Mouse (Mus musculus): ENCODE measurements around the gene Plcxd1. TPM values are rescaled to one million over a fixed set of nuclear protein-coding genes. Genes with fewer than 3 reads are reported as not detected.
A peak's percentile ranks its signal among the peaks of the same experiment; 100 is the strongest.
"Not testable (repeated sequence)": the region's sequence is repeated elsewhere in the genome, so short reads cannot be mapped to it uniquely, and the experiment has no call there.

Gene Plcxd1
- polyA plus RNA-seq, 1 experiment from 2014 or later, result 0.89 TPM

DNA sequence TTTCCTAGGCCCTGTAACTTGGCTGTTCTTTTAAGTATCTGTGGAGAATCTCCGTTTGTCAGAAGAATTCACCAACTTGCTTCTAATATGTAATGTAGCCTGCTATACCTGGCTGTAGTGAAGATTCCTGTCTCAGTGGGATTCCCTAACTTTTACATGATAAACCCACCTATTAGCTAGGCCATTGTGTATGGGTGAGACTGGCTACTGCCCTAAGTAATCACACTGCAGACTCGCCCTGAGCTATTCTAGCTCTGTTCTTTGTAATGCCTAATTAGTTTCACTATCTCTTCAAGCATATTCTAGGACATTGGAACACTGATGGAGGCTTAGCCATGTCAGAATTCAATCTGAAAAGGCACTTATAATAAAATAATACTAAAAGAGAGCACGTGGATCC lies 22.6 kb downstream of the Plcxd1 start:
- H3K9ac ChIP-seq; H3K9me3 ChIP-seq; H3K4me2 ChIP-seq (replicated peaks); H3K27me3 ChIP-seq (replicated peaks); ATAC-seq; H3K36me3 ChIP-seq; H3K4me3 ChIP-seq (replicated peaks); H3K4me1 ChIP-seq (replicated peaks); H3K27ac ChIP-seq: not testable (repeated sequence)
- 83% methylated on average over 3 of the region's 3 CpGs for WGBS

- H3K9ac ChIP-seq, result peak within 1 kb of the TSS; percentile 75
- no peaks in the 10 kb centered on the region for H3K9me3 ChIP-seq
- H3K4me3 ChIP-seq (replicated peaks), result peak within 1 kb of the TSS; percentile 87
- no peaks in the 10 kb centered on the region for H3K27me3 ChIP-seq (replicated peaks)
- no peaks in the 10 kb centered on the region for H3K4me1 ChIP-seq (replicated peaks)
- peak within 1 kb of the TSS; percentile 76 for H3K4me2 ChIP-seq (replicated peaks)
- H3K27ac ChIP-seq, result peak within 1 kb of the TSS; percentile 70
- 4% methylated on average over 46 of the region's 46 CpGs for WGBS
- no peaks in the 10 kb centered on the region for H3K36me3 ChIP-seq
- peak; percentile 100 for ATAC-seq
These were observed 35.7 kb downstream of the Plcxd1 start, which contains the start of gene Chfr for GRCm38 (mm10) chr5:110135293-110136086. TSS of gene Chfr (plus strand) at chr5:110135842.

- H3K4me2 ChIP-seq (replicated peaks), result peak overlapping the region; percentile 76
- peak; percentile 59 for ATAC-seq
- no peaks in the 10 kb centered on the region for H3K4me1 ChIP-seq (replicated peaks)
- H3K9me3 ChIP-seq, result no peaks in the 10 kb centered on the region
- WGBS, result 5% methylated on average over 18 of the region's 18 CpGs
- H3K27ac ChIP-seq, result peak overlapping the region; percentile 70
- H3K4me3 ChIP-seq (replicated peaks), result peak overlapping the region; percentile 87
- peak overlapping the region; percentile 75 for H3K9ac ChIP-seq
- H3K27me3 ChIP-seq (replicated peaks), result no peaks in the 10 kb centered on the region
- H3K36me3 ChIP-seq, result no peaks in the 10 kb centered on the region
These were observed 36.3 kb downstream of the Plcxd1 start for GRCm38 (mm10) chr5:110136087-110136464.

GRCm38 (mm10) chr5:110137816-110138215 lies 38.0 kb downstream of the Plcxd1 start:
- no peak overlapping the region for H3K4me3 ChIP-seq (replicated peaks)
- WGBS, result 98% methylated on average over 3 of the region's 3 CpGs
- no peaks in the 10 kb centered on the region for H3K36me3 ChIP-seq
- no peak overlapping the region for H3K9ac ChIP-seq
- no peaks in the 10 kb centered on the region for H3K4me1 ChIP-seq (replicated peaks)
- H3K27ac ChIP-seq, result no peak overlapping the region
- H3K4me2 ChIP-seq (replicated peaks), result no peak overlapping the region
- ATAC-seq, result no peak
- no peaks in the 10 kb centered on the region for H3K27me3 ChIP-seq (replicated peaks)
- no peaks in the 10 kb centered on the region for H3K9me3 ChIP-seq

DNA sequence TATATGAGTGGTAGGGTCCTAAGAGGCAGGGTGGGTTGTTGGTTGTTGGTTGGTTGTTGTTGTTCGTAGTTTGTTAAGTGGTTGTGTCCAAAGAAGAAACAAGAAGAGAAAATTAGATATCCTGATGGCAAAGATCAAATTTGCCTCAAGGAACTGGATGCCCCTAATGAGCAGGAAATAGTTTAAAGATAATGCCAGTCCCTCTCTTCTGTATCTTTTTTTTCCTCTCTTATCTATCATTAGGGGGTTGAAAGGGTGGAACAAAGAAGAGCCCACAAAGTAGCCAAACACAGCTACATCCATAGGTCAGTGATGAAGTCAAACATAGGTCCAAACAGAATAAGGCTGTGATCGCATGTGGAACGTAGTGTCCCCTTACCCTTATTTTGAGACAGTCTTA lies 39.6 kb downstream of the Plcxd1 start:
- peaks cover 1% of the 10 kb centered on the region for H3K36me3 ChIP-seq
- H3K4me1 ChIP-seq (replicated peaks), result no peaks in the 10 kb centered on the region
- WGBS, result 90% methylated on average over 3 of the region's 3 CpGs
- H3K27me3 ChIP-seq (replicated peaks), result no peaks in the 10 kb centered on the region
- no peaks in the 10 kb centered on the region for H3K9me3 ChIP-seq
- H3K27ac ChIP-seq, result no peak overlapping the region
- H3K4me3 ChIP-seq (replicated peaks), result no peak overlapping the region
- ATAC-seq, result no peak
- H3K9ac ChIP-seq, result no peak overlapping the region
- no peak overlapping the region for H3K4me2 ChIP-seq (replicated peaks)

DNA sequence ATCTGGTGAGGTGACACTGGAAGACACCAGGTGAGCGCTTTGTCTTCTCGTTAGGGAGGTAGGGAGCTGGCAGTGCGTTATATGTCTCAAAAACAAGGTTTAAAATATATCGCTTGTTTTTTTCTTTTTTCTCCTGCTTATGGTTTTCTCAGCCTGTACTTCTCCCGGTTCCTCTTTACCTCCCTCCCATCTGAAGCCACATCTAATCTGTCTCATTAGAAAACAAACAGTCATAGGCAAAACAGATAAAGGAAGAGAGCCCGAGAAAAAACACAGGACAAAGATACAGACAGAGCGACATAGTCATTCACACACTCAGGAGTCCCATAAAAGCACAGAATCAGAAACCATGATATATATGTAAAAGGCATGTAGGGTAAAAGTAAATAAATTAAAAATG lies 40.7 kb downstream of the Plcxd1 start:
- H3K4me1 ChIP-seq (replicated peaks), result no peaks in the 10 kb centered on the region
- no peaks in the 10 kb centered on the region for H3K9me3 ChIP-seq
- H3K9ac ChIP-seq, result no peak overlapping the region
- H3K4me3 ChIP-seq (replicated peaks), result no peak overlapping the region
- 91% methylated on average over 7 of the region's 7 CpGs for WGBS
- H3K36me3 ChIP-seq, result peaks cover 3% of the 10 kb centered on the region
- no peak overlapping the region for H3K27ac ChIP-seq
- no peaks in the 10 kb centered on the region for H3K27me3 ChIP-seq (replicated peaks)
- ATAC-seq, result no peak
- no peak overlapping the region for H3K4me2 ChIP-seq (replicated peaks)

GRCm38 (mm10) chr5:110142309-110142708 lies 42.5 kb downstream of the Plcxd1 start:
- no peaks in the 10 kb centered on the region for H3K27me3 ChIP-seq (replicated peaks)
- ATAC-seq, result no peak
- WGBS, result 91% methylated on average over 2 of the region's 2 CpGs
- H3K36me3 ChIP-seq, result peaks cover 9% of the 10 kb centered on the region
- no peaks in the 10 kb centered on the region for H3K9me3 ChIP-seq
- no peak overlapping the region for H3K27ac ChIP-seq
- H3K4me3 ChIP-seq (replicated peaks), result no peak overlapping the region
- H3K4me2 ChIP-seq (replicated peaks), result no peak overlapping the region
- no peaks in the 10 kb centered on the region for H3K4me1 ChIP-seq (replicated peaks)
- no peak overlapping the region for H3K9ac ChIP-seq

DNA sequence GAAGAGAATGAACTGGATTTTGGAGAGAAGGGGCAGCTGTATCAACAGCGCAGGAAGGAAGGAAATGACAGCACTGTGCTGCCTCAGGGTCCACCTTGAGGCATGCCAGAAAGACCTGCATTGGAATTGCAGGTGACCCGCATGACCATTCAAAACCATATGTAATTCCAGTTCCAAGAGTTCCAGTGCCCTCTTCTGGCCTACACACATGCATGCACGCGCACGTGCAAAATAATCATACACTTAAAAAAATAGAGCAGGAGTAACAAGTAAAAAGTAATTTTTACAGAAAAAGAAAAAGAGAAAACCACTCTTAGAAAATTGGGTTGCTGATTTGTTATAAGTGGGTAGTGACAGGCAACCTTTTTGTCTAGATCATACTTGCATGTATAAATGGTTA lies 43.2 kb downstream of the Plcxd1 start:
- H3K27ac ChIP-seq, result no peak overlapping the region
- WGBS, result 83% methylated on average over 5 of the region's 5 CpGs
- H3K4me1 ChIP-seq (replicated peaks), result no peaks in the 10 kb centered on the region
- H3K4me2 ChIP-seq (replicated peaks), result no peak overlapping the region
- no peak overlapping the region for H3K9ac ChIP-seq
- peaks cover 9% of the 10 kb centered on the region for H3K36me3 ChIP-seq
- H3K27me3 ChIP-seq (replicated peaks), result no peaks in the 10 kb centered on the region
- ATAC-seq, result no peak
- H3K4me3 ChIP-seq (replicated peaks), result no peak overlapping the region
- no peaks in the 10 kb centered on the region for H3K9me3 ChIP-seq

Other genes starting within 250 kb of the Plcxd1 start
- 0.44 and 0.60 TPM in 2 replicates for gene Gm15446, start 176.6 kb upstream of the Plcxd1 start, polyA plus RNA-seq (2015; fragmentation: Nextera tagmentation; extraction: Ambion mirVana)
- 14.3 and 17.2 TPM in 2 replicates for gene Zfp932, start 103.4 kb upstream of the Plcxd1 start, polyA plus RNA-seq (2015; fragmentation: Nextera tagmentation; extraction: Ambion mirVana)
- gene Gm17655, start 27.5 kb upstream of the Plcxd1 start, polyA plus RNA-seq (2015; fragmentation: Nextera tagmentation; extraction: Ambion mirVana), result 2.2 and 2.3 TPM in 2 replicates
- gene Gm35315, start 5.5 kb upstream of the Plcxd1 start, polyA plus RNA-seq (2015; fragmentation: Nextera tagmentation; extraction: Ambion mirVana), result 1.7 and 1.8 TPM in 2 replicates
- gene Gtpbp6, start 8.2 kb downstream of the Plcxd1 start, polyA plus RNA-seq (2015; fragmentation: Nextera tagmentation; extraction: Ambion mirVana), result 29.4 and 30.2 TPM in 2 replicates
- 3.9 and 4.0 TPM in 2 replicates for gene Zfp605, start 10.1 kb downstream of the Plcxd1 start, polyA plus RNA-seq (2015; fragmentation: Nextera tagmentation; extraction: Ambion mirVana)
- 32.7 and 34.5 TPM in 2 replicates for gene Chfr, start 35.9 kb downstream of the Plcxd1 start, polyA plus RNA-seq (2015; fragmentation: Nextera tagmentation; extraction: Ambion mirVana)
- gene Golga3, start 76.7 kb downstream of the Plcxd1 start, polyA plus RNA-seq (2015; fragmentation: Nextera tagmentation; extraction: Ambion mirVana), result 16.1 and 17.1 TPM in 2 replicates
- gene Ankle2, start 131.0 kb downstream of the Plcxd1 start, polyA plus RNA-seq (2015; fragmentation: Nextera tagmentation; extraction: Ambion mirVana), result 21.3 and 24.7 TPM in 2 replicates
- 58.4 and 59.7 TPM in 2 replicates for gene Pgam5, start 169.9 kb downstream of the Plcxd1 start, polyA plus RNA-seq (2015; fragmentation: Nextera tagmentation; extraction: Ambion mirVana)
- gene Pxmp2, start 186.2 kb downstream of the Plcxd1 start, polyA plus RNA-seq (2015; fragmentation: Nextera tagmentation; extraction: Ambion mirVana), result 9.8 and 10.9 TPM in 2 replicates
- gene Pole, start 186.3 kb downstream of the Plcxd1 start, polyA plus RNA-seq (2015; fragmentation: Nextera tagmentation; extraction: Ambion mirVana), result 20.4 and 22.0 TPM in 2 replicates
- gene P2rx2, start 243.2 kb downstream of the Plcxd1 start, polyA plus RNA-seq (2015; fragmentation: Nextera tagmentation; extraction: Ambion mirVana), result 0.61 and 1.4 TPM in 2 replicates
- gene Lrcol1, start 244.8 kb downstream of the Plcxd1 start, polyA plus RNA-seq (2015; fragmentation: Nextera tagmentation; extraction: Ambion mirVana), result not detected in 2 replicates

Measured in intestine, embryonic 15.5 days (tissue).